Mouse (Mus musculus): ENCODE measurements around the gene Olfr1197.

GRCm38 (mm10) chr2:88760369-88760768 lies 28.2 kb upstream of the Olfr1197 start, which contains the start of gene Olfr1199:
- TF ChIP-seq CTCF (IDR thresholded peaks at IDR 0.05; ENCODE audit: borderline replicate concordance, extremely low read depth, insufficient read depth, insufficient read length) (no peak), POLR2A (IDR thresholded peaks at IDR 0.05; ENCODE audit: borderline replicate concordance, extremely low read depth, insufficient read depth, insufficient read length, poor library complexity, severe bottlenecking) (no peak)
